Mouse (Mus musculus) embryo, embryonic 10.5 days (tissue): ENCODE measurements around the gene Kif20b.

ENCODE experiments used
- DNase-seq: peaks from one replicate; pipeline ENCODE4 v3.0.0-alpha.2; 2015; ENCODE audit warnings: low spot score

Gene Kif20b

GRCm38 (mm10) chr19:34921652-34922602 is at the start of gene Kif20b:
Gene Kif20b (plus strand): TSS chr19:34922361.
- peak; percentile 97 for DNase-seq

- DNase-seq, result no peak
These were observed 45.5 kb upstream of the Kif20b start for GRCm38 (mm10) chr19:34876676-34877075.

GRCm38 (mm10) chr19:34877898-34878602 is 44.1 kb upstream of the Kif20b start:
- peak; percentile 94 for DNase-seq

- peak; percentile 79 for DNase-seq
These were observed 43.3 kb upstream of the Kif20b start, which contains the start of gene Pank1 for GRCm38 (mm10) chr19:34878603-34879541. Gene Pank1 (minus strand): TSS chr19:34879455.

- peak; percentile 22 for DNase-seq
These were observed 42.5 kb upstream of the Kif20b start for GRCm38 (mm10) chr19:34879624-34880023.

- DNase-seq, result no peak
These were observed 41.0 kb upstream of the Kif20b start for GRCm38 (mm10) chr19:34881160-34881559.

GRCm38 (mm10) chr19:34882443-34882842 is 39.7 kb upstream of the Kif20b start:
- no peak for DNase-seq

GRCm38 (mm10) chr19:34883526-34884224 is 38.5 kb upstream of the Kif20b start:
- no peak for DNase-seq

GRCm38 (mm10) chr19:34886324-34886723 is 35.8 kb upstream of the Kif20b start:
- no peak for DNase-seq

GRCm38 (mm10) chr19:34890981-34891380 is 31.2 kb upstream of the Kif20b start:
- DNase-seq, result no peak

- DNase-seq, result no peak
These were observed 30.6 kb upstream of the Kif20b start for GRCm38 (mm10) chr19:34891590-34891989.

GRCm38 (mm10) chr19:34895082-34895481 is 27.1 kb upstream of the Kif20b start:
- DNase-seq, result no peak

- DNase-seq, result no peak
These were observed 24.8 kb upstream of the Kif20b start for GRCm38 (mm10) chr19:34897082-34897965.

- DNase-seq, result no peak
These were observed 23.2 kb upstream of the Kif20b start for GRCm38 (mm10) chr19:34898941-34899340.

- no peak for DNase-seq
These were observed 20.9 kb upstream of the Kif20b start for GRCm38 (mm10) chr19:34901266-34901665.

GRCm38 (mm10) chr19:34901735-34902134 is 20.4 kb upstream of the Kif20b start:
- no peak for DNase-seq

GRCm38 (mm10) chr19:34904032-34904431 is 18.1 kb upstream of the Kif20b start:
- no peak for DNase-seq

- no peak for DNase-seq
These were observed 16.7 kb upstream of the Kif20b start for GRCm38 (mm10) chr19:34905424-34905823.

- DNase-seq, result no peak
These were observed 15.4 kb upstream of the Kif20b start for GRCm38 (mm10) chr19:34906772-34907171.

- DNase-seq, result no peak
These were observed 9.8 kb upstream of the Kif20b start for GRCm38 (mm10) chr19:34912366-34912765.
